Mouse (Mus musculus): ENCODE results near the gene Dbndd2.

GRCm38 (mm10) chr2:164521841-164522240, 35.9 kb downstream of the Dbndd2 start:
- TF ChIP-seq CTCF (IDR thresholded peaks at IDR 0.05; ENCODE audit: borderline replicate concordance, insufficient read depth, low read length) (no peak), POLR2A (IDR thresholded peaks at IDR 0.05; ENCODE audit: low read depth, low read length) (no peak)

Data from embryonic fibroblast, embryonic 13.5 days (primary cell).